In genomic region chr3:95816681-95817080, GRCm38 (mm10) we compare ENCODE assay signal across 8 mouse cellular contexts. TPM values are rescaled to one million over a fixed set of nuclear protein-coding genes. Genes with fewer than 3 reads are reported as not detected.
DNase-seq lines count a peak whose midpoint lies in the region; ATAC-seq and TF ChIP-seq lines count a peak whose summit lies in the region.

No protein-coding gene starts in this region.

- no peak overlapping the region for H3K9ac ChIP-seq in embryonic facial prominence, embryonic 15.5 days
- no peak overlapping the region for H3K9ac ChIP-seq in intestine, embryonic 15.5 days

- no peaks in the 10 kb centered on the region for H3K9me3 ChIP-seq in embryonic facial prominence, embryonic 15.5 days (replicated peaks)
- H3K9me3 ChIP-seq in intestine, embryonic 15.5 days, result no peaks in the 10 kb centered on the region

- H3K4me1 ChIP-seq in embryonic facial prominence, embryonic 15.5 days, result peaks cover 17% of the 10 kb centered on the region
- peaks cover 3% of the 10 kb centered on the region; the same call in 1 of the 2 replicates for H3K4me1 ChIP-seq in intestine, embryonic 15.5 days (replicated peaks)

- TF ChIP-seq POLR2A in myocyte (IDR thresholded peaks at IDR 0.05; ENCODE audit: insufficient read length, low read depth), result no peak

- peaks cover 68% of the 10 kb centered on the region for H3K79me2 ChIP-seq in myocyte (ENCODE audit: control insufficient read depth, insufficient read depth)

- no peak for ATAC-seq in embryonic facial prominence, embryonic 15.5 days (ENCODE audit: insufficient number of reproducible peaks, low FRiP score, low TSS enrichment, low read depth)
- no peak for ATAC-seq in intestine, embryonic 15.5 days
- no peak for ATAC-seq in megakaryocyte-erythroid progenitor cell, adult 5-6 weeks (replicated peaks; ENCODE audit: low FRiP score, low TSS enrichment, poor library complexity, severe bottlenecking)

- peak overlapping the region; percentile 96 for H3K4me3 ChIP-seq in layer of hippocampus, adult 2 months
- H3K4me3 ChIP-seq in embryonic facial prominence, embryonic 15.5 days (replicated peaks), result no peak overlapping the region
- H3K4me3 ChIP-seq in intestine, embryonic 15.5 days (replicated peaks), result no peak overlapping the region
- H3K4me3 ChIP-seq in myocyte, result peak overlapping the region; percentile 99

- no peak overlapping the region for H3K27ac ChIP-seq in layer of hippocampus, adult 2 months
- H3K27ac ChIP-seq in embryonic facial prominence, embryonic 15.5 days (replicated peaks), result no peak overlapping the region
- H3K27ac ChIP-seq in intestine, embryonic 15.5 days, result no peak overlapping the region

- no peak for TF ChIP-seq CTCF in layer of hippocampus, adult 2 months (conservative IDR thresholded peaks at IDR 0.05)

- no peak overlapping the region for H3ac ChIP-seq in myocyte (ENCODE audit: control insufficient read depth, insufficient read length)

- WGBS in embryonic facial prominence, embryonic 15.5 days, result 81% methylated on average over 3 of the region's 3 CpGs
- WGBS in intestine, embryonic 15.5 days, result 88% methylated on average over 3 of the region's 3 CpGs

- DNase-seq in layer of hippocampus, adult 2 months (ENCODE audit: low spot score in 2 of 2), result no peak
- no peak for DNase-seq in layer of hippocampus, adult 9-10 months (ENCODE audit: low spot score)
- no peak for DNase-seq in thymus, postnatal 36 days
- DNase-seq in adrenal gland, adult 2 months, result no peak

- H3K27me3 ChIP-seq in embryonic facial prominence, embryonic 15.5 days, result no peaks in the 10 kb centered on the region
- no peaks in the 10 kb centered on the region for H3K27me3 ChIP-seq in intestine, embryonic 15.5 days (replicated peaks)
- no peaks in the 10 kb centered on the region for H3K27me3 ChIP-seq in myocyte (ENCODE audit: control insufficient read depth, insufficient read depth, insufficient read length)

- peak overlapping the region; percentile 10; the same call in 1 of the 2 replicates for H3K4me2 ChIP-seq in embryonic facial prominence, embryonic 15.5 days (replicated peaks)
- 0 out of 2 replicates have a peak overlapping the region, but pooled peaks have one; percentile 23 for H3K4me2 ChIP-seq in intestine, embryonic 15.5 days (replicated peaks)
- peak overlapping the region; percentile 68 for H3K4me2 ChIP-seq in myocyte (ENCODE audit: low read depth)

- H3K36me3 ChIP-seq in embryonic facial prominence, embryonic 15.5 days, result no peaks in the 10 kb centered on the region
- no peaks in the 10 kb centered on the region for H3K36me3 ChIP-seq in intestine, embryonic 15.5 days
- no peaks in the 10 kb centered on the region for H3K36me3 ChIP-seq in myocyte (ENCODE audit: control insufficient read depth, insufficient read depth)

TF ChIP-seq in myocyte, 11 proteins besides CTCF, POLR2A, EP300 and RAD21:
- no peak for TF ChIP-seq USF1 (IDR thresholded peaks at IDR 0.05; ENCODE audit: low read depth)

RNA-seq across cellular contexts. Expression of gene Rprd2, which starts 2.0 kb away (rescaled TPM):
- 10 to 100 TPM; 60.3 to 65.5 TPM for total RNA-seq in layer of hippocampus, adult 2 months (2021)
- polyA plus RNA-seq in embryonic facial prominence, embryonic 15.5 days (2015; fragmentation: Nextera tagmentation; extraction: Ambion mirVana), result 20.8 and 22.8 TPM in 2 replicates
- 16.9 and 18.3 TPM in 2 replicates for polyA plus RNA-seq in intestine, embryonic 15.5 days (2015; fragmentation: Nextera tagmentation; extraction: Ambion mirVana)
- polyA plus RNA-seq in myocyte (2012; fragmentation: generic; extraction: Trizol), result 8.5 TPM
- total RNA-seq in megakaryocyte-erythroid progenitor cell, adult 5-6 weeks (2014; fragmentation: Nextera tagmentation), result 62.4 and 68.5 TPM in 2 replicates
- 17.5 and 21.3 TPM in 2 replicates for total RNA-seq in megakaryocyte-erythroid progenitor cell, adult 5-6 weeks (2017)
- 10 to 100 TPM; 46.4 to 59.6 TPM for total RNA-seq in adrenal gland, adult 2 months (2021)
- 6.3 and 8.1 TPM in 2 replicates for polyA plus RNA-seq in adrenal gland, adult 2 months (2012; rRNA removed)

RNA-seq across cellular contexts. Expression of gene Prpf3, which starts 39.0 kb away (rescaled TPM):
- 10 to 100 TPM; 33.0 to 38.1 TPM for total RNA-seq in layer of hippocampus, adult 2 months (2021)
- 47.9 and 48.5 TPM in 2 replicates for polyA plus RNA-seq in embryonic facial prominence, embryonic 15.5 days (2015; fragmentation: Nextera tagmentation; extraction: Ambion mirVana)
- 44.2 and 44.9 TPM in 2 replicates for polyA plus RNA-seq in intestine, embryonic 15.5 days (2015; fragmentation: Nextera tagmentation; extraction: Ambion mirVana)
- polyA plus RNA-seq in myocyte (2012; fragmentation: generic; extraction: Trizol), result 17.8 TPM
- 72.1 and 90.7 TPM in 2 replicates for total RNA-seq in megakaryocyte-erythroid progenitor cell, adult 5-6 weeks (2014; fragmentation: Nextera tagmentation)
- total RNA-seq in megakaryocyte-erythroid progenitor cell, adult 5-6 weeks (2017), result 66.7 and 100.0 TPM in 2 replicates
- 10 to 100 TPM; 30.0 to 35.1 TPM for total RNA-seq in adrenal gland, adult 2 months (2021)
- polyA plus RNA-seq in adrenal gland, adult 2 months (2012; rRNA removed), result 4.6 and 5.6 TPM in 2 replicates

RNA-seq across cellular contexts. Expression of gene Mrps21, which starts 54.6 kb away (rescaled TPM):
- total RNA-seq in layer of hippocampus, adult 2 months (2021), result 100 to 1,000 TPM; 155 to 164 TPM
- 297 and 310 TPM in 2 replicates for polyA plus RNA-seq in embryonic facial prominence, embryonic 15.5 days (2015; fragmentation: Nextera tagmentation; extraction: Ambion mirVana)
- 346 and 351 TPM in 2 replicates for polyA plus RNA-seq in intestine, embryonic 15.5 days (2015; fragmentation: Nextera tagmentation; extraction: Ambion mirVana)
- polyA plus RNA-seq in myocyte (2012; fragmentation: generic; extraction: Trizol), result 400 TPM
- 204 and 223 TPM in 2 replicates for total RNA-seq in megakaryocyte-erythroid progenitor cell, adult 5-6 weeks (2014; fragmentation: Nextera tagmentation)
- 318 and 398 TPM in 2 replicates for total RNA-seq in megakaryocyte-erythroid progenitor cell, adult 5-6 weeks (2017)
- total RNA-seq in adrenal gland, adult 2 months (2021), result 100 to 1,000 TPM; 309 to 364 TPM
- polyA plus RNA-seq in adrenal gland, adult 2 months (2012; rRNA removed), result 12.3 and 13.0 TPM in 2 replicates

RNA-seq across cellular contexts. Expression of gene Tars2, which starts 56.7 kb away (rescaled TPM):
- total RNA-seq in layer of hippocampus, adult 2 months (2021), result 10 to 100 TPM; 43.1 to 44.0 TPM
- polyA plus RNA-seq in embryonic facial prominence, embryonic 15.5 days (2015; fragmentation: Nextera tagmentation; extraction: Ambion mirVana), result 39.4 and 45.8 TPM in 2 replicates
- 54.4 and 54.5 TPM in 2 replicates for polyA plus RNA-seq in intestine, embryonic 15.5 days (2015; fragmentation: Nextera tagmentation; extraction: Ambion mirVana)
- 34.3 TPM for polyA plus RNA-seq in myocyte (2012; fragmentation: generic; extraction: Trizol)
- total RNA-seq in megakaryocyte-erythroid progenitor cell, adult 5-6 weeks (2014; fragmentation: Nextera tagmentation), result 88.1 and 103 TPM in 2 replicates
- 58.0 and 75.5 TPM in 2 replicates for total RNA-seq in megakaryocyte-erythroid progenitor cell, adult 5-6 weeks (2017)
- total RNA-seq in adrenal gland, adult 2 months (2021), result 10 to 100 TPM; 49.6 to 50.3 TPM
- 39.6 and 50.2 TPM in 2 replicates for polyA plus RNA-seq in adrenal gland, adult 2 months (2012; rRNA removed)

Comparison
In these comparisons a context has a peak if more than half of its experiments do, and no peak if none do; other contexts are left out.
1. H3K4me3 ChIP-seq: peak in layer of hippocampus, adult 2 months (single experiment) and myocyte (single experiment); none in embryonic facial prominence, embryonic 15.5 days (single experiment) and intestine, embryonic 15.5 days (single experiment).
2. H3K4me2 ChIP-seq: peak in every context shown above with its lines; median percentile 68 in myocyte; 23 in intestine, embryonic 15.5 days; 10 in embryonic facial prominence, embryonic 15.5 days.
3. RNA of gene Mrps21, which starts 54.6 kb away (polyA plus RNA-seq): 400 TPM in myocyte (single experiment), 346 to 351 TPM in intestine, embryonic 15.5 days and 297 to 310 TPM in embryonic facial prominence, embryonic 15.5 days; 12.3 to 13.0 TPM in adrenal gland, adult 2 months; every median in the first group is over 10 times any median in the second.